Mouse (Mus musculus): ENCODE measurements at regions not wholly inside any gene's neighbourhood (a gene's known extent, or its start where the extent isn't known, plus 50 kb on each side); places are given as distances from the start of the nearest gene placed in this dataset.

GRCm38 (mm10) chr13:106738011-106738410 lies 198.7 kb downstream of the Ipo11 start:
- Histone ChIP-seq H3K9ac (ENCODE audit: low read length) (no peak overlapping the region), H3K4me1 (ENCODE audit: control insufficient read depth, insufficient read depth, low read length) (no peaks in the 10 kb centered on the region), H3K27ac (ENCODE audit: low read depth, low read length) (no peak overlapping the region), H3K4me3 (ENCODE audit: low read depth, low read length) (no peak overlapping the region), H3K27me3 (ENCODE audit: control insufficient read depth, insufficient read depth, low read length) (no peaks in the 10 kb centered on the region), H3K36me3 (ENCODE audit: control insufficient read depth, insufficient read depth, low read length) (no peaks in the 10 kb centered on the region), H3K4me2 (ENCODE audit: low read depth) (no peak overlapping the region), H3K9me3 (ENCODE audit: control insufficient read depth, low read length) (no peaks in the 10 kb centered on the region)
- DNase-seq (ENCODE audit: low spot score): no peak
- no peak for ATAC-seq (ENCODE audit: insufficient read depth, low FRiP score, low TSS enrichment)
- WGBS: 89% methylated on average over 5 of the region's 5 CpGs

GRCm38 (mm10) chr13:106734323-106734722 lies 202.4 kb downstream of the Ipo11 start:
- H3K9me3 ChIP-seq (ENCODE audit: control insufficient read depth, low read length): no peaks in the 10 kb centered on the region
- no peaks in the 10 kb centered on the region for H3K36me3 ChIP-seq (ENCODE audit: control insufficient read depth, insufficient read depth, low read length)
- H3K4me3 ChIP-seq (ENCODE audit: low read depth, low read length): no peak overlapping the region
- no peak overlapping the region for H3K27ac ChIP-seq (ENCODE audit: low read depth, low read length)
- WGBS: 84% methylated on average over 2 of the region's 2 CpGs
- ATAC-seq (ENCODE audit: insufficient read depth, low FRiP score, low TSS enrichment) (no peak), DNase-seq (ENCODE audit: low spot score) (no peak)
- H3K4me2 ChIP-seq (ENCODE audit: low read depth): no peak overlapping the region
- no peaks in the 10 kb centered on the region for H3K4me1 ChIP-seq (ENCODE audit: control insufficient read depth, insufficient read depth, low read length)
- H3K9ac ChIP-seq (ENCODE audit: low read length): no peak overlapping the region
- H3K27me3 ChIP-seq (ENCODE audit: control insufficient read depth, insufficient read depth, low read length): no peaks in the 10 kb centered on the region

GRCm38 (mm10) chr13:106732906-106733305 lies 203.9 kb downstream of the Ipo11 start:
- Histone ChIP-seq H3K9ac (ENCODE audit: low read length) (no peak overlapping the region), H3K27ac (ENCODE audit: low read depth, low read length) (no peak overlapping the region), H3K27me3 (ENCODE audit: control insufficient read depth, insufficient read depth, low read length) (no peaks in the 10 kb centered on the region), H3K4me3 (ENCODE audit: low read depth, low read length) (no peak overlapping the region), H3K4me1 (ENCODE audit: control insufficient read depth, insufficient read depth, low read length) (no peaks in the 10 kb centered on the region), H3K9me3 (ENCODE audit: control insufficient read depth, low read length) (no peaks in the 10 kb centered on the region), H3K36me3 (ENCODE audit: control insufficient read depth, insufficient read depth, low read length) (no peaks in the 10 kb centered on the region), H3K4me2 (ENCODE audit: low read depth) (no peak overlapping the region)
- no peak for DNase-seq (ENCODE audit: low spot score)
- ATAC-seq (ENCODE audit: insufficient read depth, low FRiP score, low TSS enrichment): no peak
- 88% methylated on average over 1 of the region's 1 CpGs for WGBS

GRCm38 (mm10) chr13:106723315-106723714 lies 213.4 kb downstream of the Ipo11 start:
- no peaks in the 10 kb centered on the region for H3K9me3 ChIP-seq (ENCODE audit: control insufficient read depth, low read length)
- no peaks in the 10 kb centered on the region for H3K4me1 ChIP-seq (ENCODE audit: control insufficient read depth, insufficient read depth, low read length)
- DNase-seq (ENCODE audit: low spot score) (no peak), ATAC-seq (ENCODE audit: insufficient read depth, low FRiP score, low TSS enrichment) (no peak)
- no peaks in the 10 kb centered on the region for H3K36me3 ChIP-seq (ENCODE audit: control insufficient read depth, insufficient read depth, low read length)
- no peaks in the 10 kb centered on the region for H3K27me3 ChIP-seq (ENCODE audit: control insufficient read depth, insufficient read depth, low read length)
- 80% methylated on average over 1 of the region's 1 CpGs for whole genome bisulfite sequencing
- no peak overlapping the region for H3K27ac ChIP-seq (ENCODE audit: low read depth, low read length)
- H3K4me2 ChIP-seq (ENCODE audit: low read depth): no peak overlapping the region
- no peak overlapping the region for H3K9ac ChIP-seq (ENCODE audit: low read length)
- H3K4me3 ChIP-seq (ENCODE audit: low read depth, low read length): no peak overlapping the region

- H3K9ac ChIP-seq (ENCODE audit: low read length): no peak overlapping the region
- no peaks in the 10 kb centered on the region for H3K27me3 ChIP-seq (ENCODE audit: control insufficient read depth, insufficient read depth, low read length)
- no peak overlapping the region for H3K4me3 ChIP-seq (ENCODE audit: low read depth, low read length)
- no peaks in the 10 kb centered on the region for H3K9me3 ChIP-seq (ENCODE audit: control insufficient read depth, low read length)
- no peaks in the 10 kb centered on the region for H3K4me1 ChIP-seq (ENCODE audit: control insufficient read depth, insufficient read depth, low read length)
- no peak overlapping the region for H3K4me2 ChIP-seq (ENCODE audit: low read depth)
- 81% methylated on average over 1 of the region's 1 CpGs for WGBS
- ATAC-seq (ENCODE audit: insufficient read depth, low FRiP score, low TSS enrichment) (no peak), DNase-seq (ENCODE audit: low spot score) (no peak)
- H3K36me3 ChIP-seq (ENCODE audit: control insufficient read depth, insufficient read depth, low read length): no peaks in the 10 kb centered on the region
- H3K27ac ChIP-seq (ENCODE audit: low read depth, low read length): no peak overlapping the region
Measured at GRCm38 (mm10) chr13:106721167-106721566, 215.6 kb downstream of the Ipo11 start.

- WGBS: 47% methylated on average over 2 of the region's 2 CpGs
Measured at GRCm38 (mm10) chr13:106715771-106716170, 221.0 kb downstream of the Ipo11 start.

GRCm38 (mm10) chr13:106715234-106715633 lies 221.5 kb downstream of the Ipo11 start:
- WGBS: 73% methylated on average over 8 of the region's 8 CpGs
- H3K27me3 ChIP-seq (ENCODE audit: control insufficient read depth, insufficient read depth, low read length): no peaks in the 10 kb centered on the region
- ATAC-seq (ENCODE audit: insufficient read depth, low FRiP score, low TSS enrichment) (no peak), DNase-seq (ENCODE audit: low spot score) (no peak)
- H3K9ac ChIP-seq (ENCODE audit: low read length): no peak overlapping the region
- no peaks in the 10 kb centered on the region for H3K4me1 ChIP-seq (ENCODE audit: control insufficient read depth, insufficient read depth, low read length)
- H3K36me3 ChIP-seq (ENCODE audit: control insufficient read depth, insufficient read depth, low read length): no peaks in the 10 kb centered on the region
- no peaks in the 10 kb centered on the region for H3K9me3 ChIP-seq (ENCODE audit: control insufficient read depth, low read length)
- H3K4me3 ChIP-seq (ENCODE audit: low read depth, low read length): no peak overlapping the region
- no peak overlapping the region for H3K4me2 ChIP-seq (ENCODE audit: low read depth)
- H3K27ac ChIP-seq (ENCODE audit: low read depth, low read length): no peak overlapping the region

More at GRCm38 (mm10) chr13:106715771-106716170, 221.0 kb downstream of the Ipo11 start:
- Histone ChIP-seq H3K9ac (ENCODE audit: low read length) (no peak overlapping the region), H3K9me3 (ENCODE audit: control insufficient read depth, low read length) (no peaks in the 10 kb centered on the region), H3K4me3 (ENCODE audit: low read depth, low read length) (no peak overlapping the region), H3K4me1 (ENCODE audit: control insufficient read depth, insufficient read depth, low read length) (no peaks in the 10 kb centered on the region), H3K36me3 (ENCODE audit: control insufficient read depth, insufficient read depth, low read length) (no peaks in the 10 kb centered on the region), H3K4me2 (ENCODE audit: low read depth) (no peak overlapping the region), H3K27me3 (ENCODE audit: control insufficient read depth, insufficient read depth, low read length) (no peaks in the 10 kb centered on the region), H3K27ac (ENCODE audit: low read depth, low read length) (no peak overlapping the region)
- ATAC-seq (ENCODE audit: insufficient read depth, low FRiP score, low TSS enrichment) (0 out of 2 replicates have a peak, but pooled peaks have one; percentile 57), DNase-seq (ENCODE audit: low spot score) (peak; percentile 34)

- DNase-seq (ENCODE audit: low spot score) (no peak), ATAC-seq (ENCODE audit: insufficient read depth, low FRiP score, low TSS enrichment) (no peak)
- no peak overlapping the region for H3K4me3 ChIP-seq (ENCODE audit: low read depth, low read length)
- no peaks in the 10 kb centered on the region for H3K4me1 ChIP-seq (ENCODE audit: control insufficient read depth, insufficient read depth, low read length)
- 90% methylated on average over 3 of the region's 3 CpGs for WGBS
- no peak overlapping the region for H3K27ac ChIP-seq (ENCODE audit: low read depth, low read length)
- no peaks in the 10 kb centered on the region for H3K9me3 ChIP-seq (ENCODE audit: control insufficient read depth, low read length)
- no peak overlapping the region for H3K9ac ChIP-seq (ENCODE audit: low read length)
- H3K4me2 ChIP-seq (ENCODE audit: low read depth): no peak overlapping the region
- H3K27me3 ChIP-seq (ENCODE audit: control insufficient read depth, insufficient read depth, low read length): no peaks in the 10 kb centered on the region
- H3K36me3 ChIP-seq (ENCODE audit: control insufficient read depth, insufficient read depth, low read length): no peaks in the 10 kb centered on the region
Measured at GRCm38 (mm10) chr13:106710580-106710979, 226.2 kb downstream of the Ipo11 start.

- Histone ChIP-seq H3K36me3 (ENCODE audit: control insufficient read depth, insufficient read depth, low read length) (no peaks in the 10 kb centered on the region), H3K4me1 (ENCODE audit: control insufficient read depth, insufficient read depth, low read length) (no peaks in the 10 kb centered on the region), H3K9ac (ENCODE audit: low read length) (no peak overlapping the region), H3K9me3 (ENCODE audit: control insufficient read depth, low read length) (no peaks in the 10 kb centered on the region), H3K4me2 (ENCODE audit: low read depth) (no peak overlapping the region), H3K27ac (ENCODE audit: low read depth, low read length) (no peak overlapping the region), H3K27me3 (ENCODE audit: control insufficient read depth, insufficient read depth, low read length) (no peaks in the 10 kb centered on the region), H3K4me3 (ENCODE audit: low read depth, low read length) (no peak overlapping the region)
- DNase-seq (ENCODE audit: low spot score) (no peak), ATAC-seq (ENCODE audit: insufficient read depth, low FRiP score, low TSS enrichment) (no peak)
- 100% methylated on average over 1 of the region's 1 CpGs for WGBS
Measured at GRCm38 (mm10) chr13:106700376-106700775, 236.4 kb downstream of the Ipo11 start.
